Mouse (Mus musculus): ENCODE measurements around the gene Cul7. TPM values are rescaled to one million over a fixed set of nuclear protein-coding genes. Genes with fewer than 3 reads are reported as not detected.

Gene Cul7
- total RNA-seq, 2 experiments from 2014 or later = 3.4 to 4.1 TPM

DNA sequence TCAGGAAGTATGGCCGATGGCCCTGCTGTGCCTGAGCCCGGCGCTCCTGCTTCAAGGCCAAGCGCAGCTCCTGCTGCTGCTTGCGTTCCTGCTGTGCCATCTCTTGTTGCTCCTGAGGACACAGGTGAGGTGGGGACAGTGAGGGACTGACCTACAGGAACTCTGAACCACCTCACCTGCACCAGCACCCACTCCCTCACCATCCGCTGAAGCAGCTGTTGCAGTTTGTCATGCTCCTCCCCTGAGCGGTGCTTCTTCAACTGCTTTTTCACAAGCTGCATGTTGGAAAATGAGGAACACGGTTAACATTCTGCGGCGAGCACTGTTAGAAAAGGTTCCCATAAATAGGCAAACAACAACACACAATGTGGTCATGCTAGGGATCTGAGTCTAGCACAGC lies 19.8 kb downstream of the Cul7 start:
- no peak for DNase-seq (ENCODE audit: low spot score)

- peak; percentile 93 for DNase-seq (ENCODE audit: low spot score)
Observed at GRCm38 (mm10) chr17:46673850-46674529, 23.9 kb downstream of the Cul7 start, which contains the start of gene Rrp36. Gene Rrp36 (minus strand): TSS chr17:46674352.

- no peak for DNase-seq (ENCODE audit: low spot score)
Observed at GRCm38 (mm10) chr17:46674530-46675283, 24.6 kb downstream of the Cul7 start.

- DNase-seq (ENCODE audit: low spot score) = peak; percentile 68
Observed at GRCm38 (mm10) chr17:46678416-46678815, 28.3 kb downstream of the Cul7 start, which contains the start of gene Mea1. Gene Mea1 (plus strand): TSS chr17:46678793.

GRCm38 (mm10) chr17:46678911-46679310 lies 28.8 kb downstream of the Cul7 start:
- DNase-seq (ENCODE audit: low spot score) = peak; percentile 69

GRCm38 (mm10) chr17:46679843-46680759 lies 30.0 kb downstream of the Cul7 start:
- peak; percentile 40 for DNase-seq (ENCODE audit: low spot score)

DNA sequence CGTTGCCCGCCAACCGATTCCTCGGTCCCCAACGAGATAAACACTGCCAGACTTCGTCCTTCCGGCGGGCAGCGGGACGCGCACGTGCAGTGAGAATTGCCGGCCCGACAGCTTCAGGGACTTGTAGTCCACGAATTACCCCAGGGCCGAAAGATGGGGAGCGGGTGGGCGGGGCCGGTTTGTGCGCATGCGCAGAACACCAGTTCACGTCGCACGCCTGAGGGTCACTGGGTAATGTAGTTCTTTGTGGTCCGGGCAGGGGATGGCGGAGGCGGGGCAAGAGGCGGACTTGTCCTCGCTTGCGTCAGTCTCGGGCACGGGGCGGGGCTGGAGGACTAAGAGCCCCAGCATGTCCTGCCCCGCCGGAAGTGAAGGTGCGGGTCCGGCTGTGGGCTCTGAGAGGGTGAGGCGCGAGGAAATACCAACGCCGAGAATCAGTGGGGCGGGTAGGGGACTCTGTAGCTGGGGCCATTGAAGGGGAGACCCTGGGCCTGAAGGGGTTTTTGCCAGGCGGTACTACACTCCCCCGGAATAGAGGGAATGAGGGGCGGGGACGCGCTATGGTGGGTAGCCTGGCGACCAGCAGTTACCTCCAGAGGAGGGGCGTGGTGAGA lies 30.7 kb downstream of the Cul7 start, which contains the start of gene Klhdc3:
Gene Klhdc3, minus strand, starts transcription at position 155 of the 614 bp plus-strand sequence.
- DNase-seq (ENCODE audit: low spot score) = peak; percentile 98

DNA sequence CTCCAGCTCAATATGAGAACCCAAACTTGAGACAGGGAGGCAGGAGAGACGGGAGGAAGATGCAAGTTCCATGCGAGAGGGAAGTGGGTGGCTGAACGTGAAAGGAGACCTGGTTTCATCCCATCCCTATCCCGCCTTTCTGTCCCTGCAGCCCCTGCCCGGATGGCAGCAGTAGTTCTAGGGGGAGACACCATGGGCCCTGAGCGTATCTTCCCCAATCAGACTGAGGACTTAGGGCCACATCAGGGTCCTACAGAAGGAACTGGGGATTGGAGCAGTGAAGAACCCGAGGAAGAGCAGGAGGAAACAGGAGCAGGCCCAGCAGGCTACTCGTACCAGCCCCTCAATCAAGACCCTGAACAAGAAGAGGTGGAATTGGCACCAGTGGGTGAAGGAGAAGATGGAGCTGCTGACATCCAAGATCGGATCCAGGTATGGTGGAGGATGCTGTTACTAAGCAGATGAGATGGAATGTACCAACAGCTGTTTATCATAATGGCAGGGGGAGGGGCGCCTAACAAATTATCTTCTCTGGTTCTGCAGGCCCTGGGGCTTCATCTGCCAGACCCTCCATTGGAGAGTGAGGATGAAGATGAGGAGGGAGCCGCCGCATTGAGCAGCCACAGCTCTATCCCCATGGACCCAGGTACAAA lies 31.5 kb downstream of the Cul7 start:
- no peak for DNase-seq (ENCODE audit: low spot score)

DNA sequence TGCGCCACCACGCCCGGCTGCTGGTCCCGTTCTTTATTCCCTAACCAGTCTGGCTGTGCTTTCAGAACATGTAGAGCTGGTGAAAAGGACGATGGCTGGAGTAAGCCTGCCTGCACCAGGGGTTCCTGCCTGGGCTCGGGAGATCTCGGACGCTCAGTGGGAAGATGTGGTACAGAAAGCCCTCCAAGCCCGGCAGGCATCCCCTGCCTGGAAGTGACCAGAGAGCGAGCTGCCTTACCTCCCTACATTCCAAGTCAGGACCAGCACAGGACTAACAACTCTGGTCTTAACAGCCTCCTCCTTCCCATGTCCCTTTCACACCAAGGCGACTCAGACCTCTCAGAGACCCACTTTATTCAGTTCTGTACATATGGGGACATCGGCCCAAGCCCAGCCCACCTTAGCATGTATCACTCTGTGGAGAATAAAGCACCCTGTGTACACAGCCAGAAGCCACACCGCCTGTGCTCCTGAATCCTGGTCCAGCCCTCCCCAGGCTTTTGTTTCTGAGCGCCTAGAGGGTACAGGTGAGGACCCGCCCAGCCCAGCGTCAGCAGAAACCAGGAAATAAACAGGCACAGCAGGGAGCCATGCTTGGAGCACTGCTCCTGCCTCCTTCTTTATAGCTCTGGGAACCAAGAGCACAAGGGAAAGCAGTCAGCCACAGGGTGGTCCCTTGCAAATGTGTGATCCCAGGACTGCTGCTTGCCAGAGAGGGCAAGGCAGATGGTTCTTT lies 32.7 kb downstream of the Cul7 start:
- no peak for DNase-seq (ENCODE audit: low spot score)

- no peak for DNase-seq (ENCODE audit: low spot score)
Observed at GRCm38 (mm10) chr17:46685913-46686312, 35.8 kb downstream of the Cul7 start.

DNA sequence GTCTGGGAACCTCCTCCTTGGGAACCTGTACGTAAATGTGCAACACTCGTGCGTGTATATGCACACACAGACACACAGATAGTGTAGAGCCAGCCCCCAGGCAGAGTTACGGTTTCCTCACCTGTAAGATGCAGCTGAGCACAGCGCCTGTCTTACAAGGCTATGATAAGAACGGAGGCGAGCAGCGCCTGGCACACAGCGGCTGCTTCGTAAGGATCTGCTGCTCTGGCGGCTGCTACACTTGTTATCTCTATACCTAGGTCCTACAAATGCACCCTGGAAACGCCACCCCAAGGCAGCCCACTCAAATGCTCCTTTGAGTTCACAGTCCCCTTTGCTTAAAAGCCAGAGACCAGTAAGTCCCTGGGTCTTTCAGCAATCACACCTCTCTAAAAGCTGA lies 40.5 kb downstream of the Cul7 start:
- no peak for DNase-seq (ENCODE audit: low spot score)

GRCm38 (mm10) chr17:46691390-46691789 lies 41.3 kb downstream of the Cul7 start:
- DNase-seq (ENCODE audit: low spot score) = no peak

GRCm38 (mm10) chr17:46694517-46695063 lies 44.5 kb downstream of the Cul7 start:
- no peak for DNase-seq (ENCODE audit: low spot score)

- DNase-seq (ENCODE audit: low spot score) = no peak
Observed at GRCm38 (mm10) chr17:46698515-46698914, 48.4 kb downstream of the Cul7 start.

GRCm38 (mm10) chr17:46699245-46699644 lies 49.1 kb downstream of the Cul7 start:
- DNase-seq (ENCODE audit: low spot score) = no peak

GRCm38 (mm10) chr17:46699912-46700311 lies 49.8 kb downstream of the Cul7 start:
- DNase-seq (ENCODE audit: low spot score) = no peak

DNA sequence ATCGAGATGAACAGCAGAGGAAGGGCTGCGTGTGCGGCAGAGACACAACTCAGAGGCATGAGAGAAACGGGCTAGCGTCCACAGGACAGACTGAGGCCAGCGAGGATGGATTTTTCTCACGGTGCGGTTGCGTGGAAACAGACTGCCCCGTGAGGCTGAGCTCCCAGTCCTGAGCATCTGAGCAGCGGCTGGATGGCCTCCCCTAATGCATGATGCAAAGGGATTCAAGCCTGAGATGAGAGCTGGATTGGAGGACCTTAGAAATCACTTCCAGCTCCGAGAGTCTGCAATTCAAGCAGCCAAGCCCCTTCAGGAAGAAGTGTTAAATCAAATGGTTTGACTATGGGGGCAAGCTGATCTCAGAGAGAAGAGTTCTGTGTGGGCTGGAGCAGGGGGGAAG lies 51.4 kb downstream of the Cul7 start:
- no peak for DNase-seq (ENCODE audit: low spot score)

DNA sequence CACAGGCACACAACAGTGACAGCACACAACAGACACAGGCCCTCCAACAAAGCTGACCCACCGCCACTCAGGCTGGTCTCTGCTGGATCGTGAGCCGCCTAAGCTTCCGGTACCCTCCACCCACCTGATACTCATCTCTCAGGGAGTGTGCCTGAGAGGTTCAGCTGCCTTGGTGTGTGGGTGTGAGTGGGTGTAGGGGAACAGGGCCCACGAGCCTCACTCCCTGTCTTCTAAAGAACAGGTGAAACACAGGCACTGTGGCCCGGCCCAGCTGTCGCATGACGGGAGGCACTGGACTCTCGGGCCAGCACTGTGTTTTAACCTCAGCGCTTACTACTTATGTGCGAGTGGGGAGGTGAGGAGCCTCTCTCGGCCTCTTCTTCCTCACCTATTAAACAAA lies 52.0 kb downstream of the Cul7 start:
- DNase-seq (ENCODE audit: low spot score) = no peak

GRCm38 (mm10) chr17:46702506-46702905 lies 52.4 kb downstream of the Cul7 start:
- DNase-seq (ENCODE audit: low spot score) = no peak
